Mouse (Mus musculus): ENCODE measurements around the gene Gm3317. TPM values are rescaled to one million over a fixed set of nuclear protein-coding genes. Genes with fewer than 3 reads are reported as not detected.
"Not testable (repeated sequence)": the region's sequence is repeated elsewhere in the genome, so short reads cannot be mapped to it uniquely, and the experiment has no call there.

The Gm3317 gene
- polyA plus RNA-seq (2012; rRNA removed), result not detected in 2 replicates

DNA sequence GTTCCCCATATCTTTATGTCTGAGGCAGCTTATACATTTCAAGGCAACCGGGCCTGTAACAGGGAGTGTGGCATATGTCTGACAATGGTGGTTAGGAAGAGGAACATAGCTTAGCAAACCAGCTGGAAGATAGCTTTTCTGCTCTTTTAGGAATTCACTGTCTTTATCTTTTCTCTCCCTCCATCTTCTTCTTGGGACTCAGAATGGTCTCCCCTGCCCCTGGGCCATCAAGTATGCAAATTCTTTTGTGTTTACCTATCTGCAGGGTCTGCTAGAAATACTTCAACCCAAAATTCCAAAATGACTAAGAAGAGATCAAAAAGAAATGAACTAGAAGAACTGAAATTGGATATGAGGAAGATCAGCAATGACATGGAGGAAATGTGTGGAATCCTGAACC lies at the start of gene Gm3317:
Gm3317 (plus strand) TSS at position 301 of the 400 bp plus-strand sequence.
- H3K4me3 ChIP-seq (ENCODE audit: control insufficient read depth, insufficient read depth, low read length); DNase-seq; H3K4me1 ChIP-seq (replicated peaks; ENCODE audit: control insufficient read depth, insufficient read depth, low read length); H3K27ac ChIP-seq (ENCODE audit: control insufficient read depth, insufficient read depth, low read length); H3K36me3 ChIP-seq (ENCODE audit: control insufficient read depth, insufficient read depth, low read length); H3K27me3 ChIP-seq (ENCODE audit: control insufficient read depth, insufficient read depth, low read length): not testable (repeated sequence)
- WGBS, result no CpG with 5 or more reads among the region's 1 CpGs

DNA sequence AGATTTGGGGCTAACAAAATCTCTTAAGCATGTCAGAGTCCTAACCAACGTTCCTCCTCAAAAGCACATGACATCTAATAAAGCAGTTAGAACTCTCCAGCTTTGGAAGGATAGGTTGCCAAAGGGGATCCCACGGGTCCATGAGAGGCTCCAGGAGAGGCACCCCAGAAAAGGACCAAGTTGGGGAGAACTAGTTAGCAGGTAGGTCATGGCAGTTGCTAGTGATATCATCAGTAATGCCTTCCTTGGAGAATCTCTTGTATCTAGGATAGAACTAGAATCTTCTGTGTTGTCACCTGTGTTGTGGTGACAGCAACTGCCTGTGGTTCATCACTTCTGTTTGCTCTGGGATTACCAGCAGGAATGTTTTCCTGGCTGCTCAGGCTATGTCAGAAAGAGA lies 33.1 kb upstream of the Gm3317 start, which contains the start of gene Gm8279:
Gm8279 (plus strand) TSS at position 301 of the 400 bp plus-strand sequence.
- H3K36me3 ChIP-seq (ENCODE audit: control insufficient read depth, insufficient read depth, low read length); H3K27me3 ChIP-seq (ENCODE audit: control insufficient read depth, insufficient read depth, low read length); H3K4me1 ChIP-seq (replicated peaks; ENCODE audit: control insufficient read depth, insufficient read depth, low read length); DNase-seq; H3K27ac ChIP-seq (ENCODE audit: control insufficient read depth, insufficient read depth, low read length); H3K4me3 ChIP-seq (ENCODE audit: control insufficient read depth, insufficient read depth, low read length): not testable (repeated sequence)
- 65% methylated on average over 2 of the region's 2 CpGs for WGBS

DNA sequence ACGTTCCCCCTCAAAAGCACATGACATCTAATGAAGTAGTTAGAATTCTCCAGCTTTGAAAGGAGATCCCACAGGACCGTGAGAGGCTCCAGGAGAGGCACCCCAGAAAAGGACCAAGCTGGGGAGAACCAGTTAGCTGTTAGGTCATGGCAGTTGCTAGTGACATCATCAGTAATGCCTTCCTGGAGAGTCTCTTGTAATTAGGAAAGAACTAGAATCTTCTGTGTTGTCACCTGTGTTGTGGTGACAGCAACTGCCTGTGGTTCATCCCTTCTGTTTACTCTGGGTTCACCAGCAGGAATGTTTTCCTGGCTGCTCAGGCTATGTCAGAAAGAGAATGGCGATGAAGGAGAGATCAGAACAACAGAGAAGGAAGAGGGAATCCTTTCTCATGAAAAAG lies 21.2 kb downstream of the Gm3317 start, which contains the start of gene Gm8271:
Gm8271 (plus strand) TSS at position 301 of the 400 bp plus-strand sequence.
- WGBS, result no CpG with 5 or more reads among the region's 3 CpGs
- not testable (repeated sequence) for H3K27ac ChIP-seq (ENCODE audit: control insufficient read depth, insufficient read depth, low read length); H3K4me1 ChIP-seq (replicated peaks; ENCODE audit: control insufficient read depth, insufficient read depth, low read length); H3K36me3 ChIP-seq (ENCODE audit: control insufficient read depth, insufficient read depth, low read length); DNase-seq; H3K27me3 ChIP-seq (ENCODE audit: control insufficient read depth, insufficient read depth, low read length); H3K4me3 ChIP-seq (ENCODE audit: control insufficient read depth, insufficient read depth, low read length)

Other genes starting within 250 kb of the Gm3317 start
- not detected in 2 replicates for gene Gm8297, start 180.6 kb upstream of the Gm3317 start, polyA plus RNA-seq (2012; rRNA removed)
- gene Gm3298, start 148.6 kb upstream of the Gm3317 start, polyA plus RNA-seq (2012; rRNA removed), result not detected in 2 replicates
- gene 4930555G01Rik, start 113.9 kb upstream of the Gm3317 start, polyA plus RNA-seq (2012; rRNA removed), result not detected in 2 replicates
- 0.13 TPM in 1 of 2 replicates, not detected in the other for gene Gm8281, start 93.5 kb upstream of the Gm3317 start, polyA plus RNA-seq (2012; rRNA removed)
- gene Gm8279, start 33.0 kb upstream of the Gm3317 start, polyA plus RNA-seq (2012; rRNA removed), result 0.15 TPM in 1 of 2 replicates, not detected in the other
- gene Gm8271, start 21.3 kb downstream of the Gm3317 start, polyA plus RNA-seq (2012; rRNA removed), result not detected in 2 replicates
- gene Gm3526, start 96.0 kb downstream of the Gm3317 start, polyA plus RNA-seq (2012; rRNA removed), result not detected in 2 replicates
- gene Gm3542, start 170.4 kb downstream of the Gm3317 start, polyA plus RNA-seq (2012; rRNA removed), result not detected in 2 replicates
- gene Gm3500, start 224.5 kb downstream of the Gm3317 start, polyA plus RNA-seq (2012; rRNA removed), result not detected in 2 replicates

Measured in thymus, adult 2 months (tissue).